Mouse (Mus musculus) embryonic facial prominence, embryonic 14.5 days (tissue): ENCODE measurements at regions not wholly inside any gene's neighbourhood (a gene's known extent, or its start where the extent isn't known, plus 50 kb on each side); places are given as distances from the start of the nearest gene placed in this dataset.

Experiments
- ATAC-seq: fragments of 200-750 bp; cut with Nextera tagmentation; 2 replicates; pipeline ENCODE4 v1.8.0; 2017; ENCODE audit warnings: low read depth, moderate number of reproducible peaks, moderate TSS enrichment
- DNase-seq: peaks from one replicate; pipeline ENCODE4 v3.0.0-alpha.2; 2015; ENCODE audit warnings: low spot score
- H3K27ac ChIP-seq: fragments of 300-500 bp; sonication (generic); replicated peaks from 2 replicates; pipeline ENCODE4 v1.5.1; 2014; ENCODE audit warnings: low read depth, mild to moderate bottlenecking, low read length, moderate library complexity
- H3K27me3 ChIP-seq: fragments of 300-500 bp; sonication (generic); replicated peaks from 2 replicates; pipeline ENCODE4 v1.6.1; 2014; ENCODE audit warnings: low read length; ENCODE audit not compliant: control insufficient read depth, insufficient read depth
- H3K36me3 ChIP-seq: fragments of 300-500 bp; sonication (generic); 2 replicates; pipeline ENCODE4 v1.6.1; 2014; ENCODE audit warnings: low read length, mixed read lengths; ENCODE audit not compliant: control insufficient read depth, insufficient read depth
- H3K4me1 ChIP-seq: fragments of 300-500 bp; sonication (generic); 2 replicates; pipeline ENCODE4 v1.6.1; 2014; ENCODE audit warnings: antibody characterized with exemption, low read length; ENCODE audit not compliant: control insufficient read depth, insufficient read depth
- H3K4me2 ChIP-seq: fragments of 300-500 bp; sonication (generic); 2 replicates; pipeline ENCODE4 v1.6.1; 2014; ENCODE audit warnings: low read depth, mild to moderate bottlenecking, low read length, moderate library complexity, mixed read lengths
- H3K4me3 ChIP-seq: fragments of 300-500 bp; sonication (generic); 2 replicates; pipeline ENCODE4 v1.5.1; 2014; ENCODE audit warnings: low read depth, mild to moderate bottlenecking, low read length
- H3K9ac ChIP-seq: fragments of 300-500 bp; sonication (generic); 2 replicates; pipeline ENCODE4 v1.6.1; 2014; ENCODE audit warnings: low read depth, mild to moderate bottlenecking, low read length, moderate library complexity, mixed read lengths
- H3K9me3 ChIP-seq: fragments of 300-500 bp; sonication (generic); 2 replicates; pipeline ENCODE4 v1.6.1; 2016; ENCODE audit warnings: low read length; ENCODE audit not compliant: control insufficient read depth
- whole genome bisulfite sequencing: fragments of 180-500 bp; shearing (Covaris S2); extraction: QIAGEN DNeasy Blood & Tissue Kit; methylation state at CpG from one replicate; pipeline ENCODE4 v1.1.7; 2014; 5-methylcytosine and 5-hydroxymethylcytosine counted together

DNA sequence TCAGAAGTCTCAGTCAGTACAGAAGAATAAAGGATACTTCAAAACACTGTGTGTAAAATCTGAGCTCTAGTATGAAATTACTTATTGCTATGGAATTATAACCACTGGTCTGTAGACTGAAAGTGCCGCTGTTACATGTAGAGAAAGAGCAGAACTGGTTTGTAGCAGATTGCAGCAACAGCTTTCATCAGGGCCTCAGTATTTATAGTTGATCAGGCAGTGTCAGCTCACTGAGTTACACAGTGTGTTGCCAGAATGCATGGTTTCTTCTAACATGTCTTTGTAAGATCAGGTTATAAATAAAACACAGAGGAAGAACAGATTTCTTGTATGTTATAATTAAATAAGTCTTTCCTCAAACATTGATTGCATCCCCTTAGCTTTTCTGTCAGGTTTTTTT lies 347.6 kb upstream of the Grik2 start:
- Histone ChIP-seq H3K36me3 (no peaks in the 10 kb centered on the region), H3K4me1 (no peaks in the 10 kb centered on the region), H3K4me3 (no peak overlapping the region), H3K27me3 (no peaks in the 10 kb centered on the region), H3K27ac (no peak overlapping the region), H3K4me2 (no peak overlapping the region), H3K9ac (no peak overlapping the region), H3K9me3 (no peaks in the 10 kb centered on the region)
- ATAC-seq (no peak), DNase-seq (no peak)
- WGBS = 82% methylated on average over 1 of the region's 1 CpGs

DNA sequence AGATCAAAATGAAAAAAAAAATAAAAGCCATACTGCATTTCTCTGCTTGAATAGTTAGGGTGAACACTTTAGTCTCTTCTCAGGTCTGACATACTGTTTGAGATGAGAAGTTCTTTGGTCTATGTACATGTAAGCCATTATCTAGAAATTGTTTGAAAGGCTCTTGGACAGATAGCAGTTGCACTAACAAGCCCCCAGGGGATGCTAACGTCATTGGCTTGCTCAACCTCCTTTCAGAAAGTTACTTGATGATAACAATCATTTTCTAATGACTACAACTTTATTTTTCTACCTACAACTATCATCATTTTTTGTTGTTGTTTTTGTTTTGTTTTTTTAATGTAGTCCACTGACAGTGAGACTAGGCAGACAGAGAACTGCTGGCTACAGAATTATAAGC lies 346.9 kb upstream of the Grik2 start:
- Histone ChIP-seq H3K27me3 (no peaks in the 10 kb centered on the region), H3K4me2 (no peak overlapping the region), H3K4me1 (no peaks in the 10 kb centered on the region), H3K9ac (no peak overlapping the region), H3K36me3 (no peaks in the 10 kb centered on the region), H3K27ac (no peak overlapping the region), H3K9me3 (no peaks in the 10 kb centered on the region), H3K4me3 (no peak overlapping the region)
- 13% methylated on average over 1 of the region's 1 CpGs for WGBS
- DNase-seq (peak; percentile 5), ATAC-seq (no peak)
